Mouse (Mus musculus) intestine, postnatal 0 days (tissue): ENCODE results near the gene Pigv. TPM values are rescaled to one million over a fixed set of nuclear protein-coding genes. Genes with fewer than 3 reads are reported as not detected.
A peak's percentile ranks its signal among the peaks of the same experiment; 100 is the strongest.

Experiments
- ATAC-seq: fragments of 200-750 bp; cut with Nextera tagmentation; 2 replicates; pipeline ENCODE4 v1.8.0; 2017; ENCODE audit warnings: mild to moderate bottlenecking, moderate TSS enrichment, moderate library complexity
- H3K27ac ChIP-seq: fragments of 300-500 bp; sonication (generic); 2 replicates; pipeline ENCODE4 v1.5.1; 2014; ENCODE audit warnings: mild to moderate bottlenecking, low read depth, low read length, moderate library complexity
- H3K27me3 ChIP-seq: fragments of 300-500 bp; sonication (generic); replicated peaks from 2 replicates; pipeline ENCODE4 v1.6.1; 2014; ENCODE audit warnings: low read length, mixed read lengths; ENCODE audit not compliant: control insufficient read depth, insufficient read depth
- H3K36me3 ChIP-seq: fragments of 300-500 bp; sonication (generic); 2 replicates; pipeline ENCODE4 v1.6.1; 2014; ENCODE audit warnings: mild to moderate bottlenecking, moderate library complexity; ENCODE audit not compliant: control insufficient read depth, insufficient read depth
- H3K4me1 ChIP-seq: fragments of 300-500 bp; sonication (generic); replicated peaks from 2 replicates; pipeline ENCODE4 v1.6.1; 2014; ENCODE audit warnings: antibody characterized with exemption, low read length, mixed read lengths; ENCODE audit not compliant: control insufficient read depth, insufficient read depth
- H3K4me2 ChIP-seq: fragments of 300-500 bp; sonication (generic); replicated peaks from 2 replicates; pipeline ENCODE4 v1.6.1; 2014; ENCODE audit warnings: low read depth, mild to moderate bottlenecking, moderate library complexity
- H3K4me3 ChIP-seq: fragments of 300-500 bp; sonication (generic); 2 replicates; pipeline ENCODE4 v1.5.1; 2014; ENCODE audit warnings: low read depth, low read length
- H3K9ac ChIP-seq: fragments of 300-500 bp; sonication (generic); 2 replicates; pipeline ENCODE4 v1.6.1; 2014; ENCODE audit warnings: mild to moderate bottlenecking, low read depth, low read length
- H3K9me3 ChIP-seq: fragments of 300-500 bp; sonication (generic); 2 replicates; pipeline ENCODE4 v1.6.1; 2016; ENCODE audit warnings: mixed run types; ENCODE audit not compliant: control insufficient read depth
- CTCF ChIP-seq: sonication (generic); IDR thresholded peaks from 2 replicates; pipeline ENCODE4 v1.5.1; 2016; ENCODE audit warnings: low read depth, mild to moderate bottlenecking, control low read depth, antibody characterized with exemption, moderate library complexity
- WGBS: fragments of 180-500 bp; shearing (Covaris S2); extraction: QIAGEN DNeasy Blood & Tissue Kit; methylation state at CpG from one replicate; pipeline ENCODE4 v1.1.7; 2014; 5-methylcytosine and 5-hydroxymethylcytosine counted together
- polyA plus RNA-seq: library from polyadenylated mRNA; unstranded; fragments of >200 nt; fragmentation: Nextera tagmentation; extraction: Ambion mirVana; gene quantifications from 2 replicates; pipeline ENCODE4 v1.2.1, GENCODE M21; 2015

Pigv gene
- polyA plus RNA-seq, 1 experiment from 2014 or later, result 10.7 TPM

- Histone ChIP-seq H3K4me1 (no peaks in the 10 kb centered on the region), H3K27ac (no peak overlapping the region), H3K4me2 (peak overlapping the region; percentile 93; the same call in 1 of the 2 replicates), H3K4me3 (no peak overlapping the region), H3K9me3 (no peaks in the 10 kb centered on the region), H3K36me3 (peaks cover 15% of the 10 kb centered on the region; the same call in 1 of the 2 replicates), H3K27me3 (no peaks in the 10 kb centered on the region), H3K9ac (no peak overlapping the region)
- no peak for ATAC-seq
- WGBS, result 92% methylated on average over 8 of the region's 8 CpGs
- no peak for TF ChIP-seq CTCF
Measured at GRCm38 (mm10) chr4:133630326-133630920, 42.0 kb downstream of the Pigv start.

GRCm38 (mm10) chr4:133629191-133629590 lies 43.3 kb downstream of the Pigv start:
- peaks cover 18% of the 10 kb centered on the region; the same call in 1 of the 2 replicates for H3K36me3 ChIP-seq
- TF ChIP-seq CTCF, result no peak
- H3K27me3 ChIP-seq, result no peaks in the 10 kb centered on the region
- no peaks in the 10 kb centered on the region for H3K9me3 ChIP-seq
- no peaks in the 10 kb centered on the region for H3K4me1 ChIP-seq
- H3K9ac ChIP-seq, result no peak overlapping the region
- no peak for ATAC-seq
- H3K4me2 ChIP-seq, result no peak overlapping the region
- no peak overlapping the region for H3K4me3 ChIP-seq
- H3K27ac ChIP-seq, result no peak overlapping the region
- 75% methylated on average over 7 of the region's 7 CpGs for WGBS

GRCm38 (mm10) chr4:133628517-133628916 lies 43.9 kb downstream of the Pigv start:
- no peak for TF ChIP-seq CTCF
- H3K9me3 ChIP-seq, result no peaks in the 10 kb centered on the region
- no peaks in the 10 kb centered on the region for H3K4me1 ChIP-seq
- H3K4me2 ChIP-seq, result no peak overlapping the region
- 80% methylated on average over 2 of the region's 2 CpGs for WGBS
- ATAC-seq, result no peak
- peaks cover 18% of the 10 kb centered on the region; the same call in 1 of the 2 replicates for H3K36me3 ChIP-seq
- H3K4me3 ChIP-seq, result no peak overlapping the region
- no peak overlapping the region for H3K27ac ChIP-seq
- no peaks in the 10 kb centered on the region for H3K27me3 ChIP-seq
- H3K9ac ChIP-seq, result no peak overlapping the region

GRCm38 (mm10) chr4:133627039-133627438 lies 45.4 kb downstream of the Pigv start:
- Histone ChIP-seq H3K9me3 (no peaks in the 10 kb centered on the region), H3K9ac (no peak overlapping the region), H3K4me1 (no peaks in the 10 kb centered on the region), H3K27me3 (no peaks in the 10 kb centered on the region), H3K4me2 (no peak overlapping the region), H3K36me3 (peaks cover 21% of the 10 kb centered on the region; the same call in 1 of the 2 replicates), H3K27ac (no peak overlapping the region), H3K4me3 (no peak overlapping the region)
- TF ChIP-seq CTCF, result no peak
- WGBS, result 94% methylated on average over 14 of the region's 14 CpGs
- no peak for ATAC-seq

- TF ChIP-seq CTCF, result no peak
- Histone ChIP-seq H3K4me3 (no peak overlapping the region), H3K4me1 (no peaks in the 10 kb centered on the region), H3K4me2 (no peak overlapping the region), H3K36me3 (peaks cover 21% of the 10 kb centered on the region; the same call in 1 of the 2 replicates), H3K27ac (no peak overlapping the region), H3K27me3 (no peaks in the 10 kb centered on the region), H3K9ac (no peak overlapping the region), H3K9me3 (no peaks in the 10 kb centered on the region)
- WGBS, result 90% methylated on average over 9 of the region's 9 CpGs
- no peak for ATAC-seq
Measured at GRCm38 (mm10) chr4:133626621-133627020, 45.8 kb downstream of the Pigv start.

- TF ChIP-seq CTCF, result no peak
- H3K27me3 ChIP-seq, result no peaks in the 10 kb centered on the region
- peak overlapping the region; percentile 41; the same call in 1 of the 2 replicates for H3K27ac ChIP-seq
- H3K9me3 ChIP-seq, result no peaks in the 10 kb centered on the region
- H3K36me3 ChIP-seq, result peaks cover 21% of the 10 kb centered on the region; the same call in 1 of the 2 replicates
- no peak overlapping the region for H3K4me3 ChIP-seq
- 72% methylated on average over 5 of the region's 5 CpGs for WGBS
- H3K4me2 ChIP-seq, result no peak overlapping the region
- H3K9ac ChIP-seq, result no peak overlapping the region
- no peak for ATAC-seq
- H3K4me1 ChIP-seq, result no peaks in the 10 kb centered on the region
Measured at GRCm38 (mm10) chr4:133626221-133626620, 46.2 kb downstream of the Pigv start.
